Mouse (Mus musculus) liver, embryonic 14.5 days (tissue): ENCODE data around the gene Lsm2. TPM values are rescaled to one million over a fixed set of nuclear protein-coding genes. Genes with fewer than 3 reads are reported as not detected.
"Not testable (repeated sequence)": the region's sequence is repeated elsewhere in the genome, so short reads cannot be mapped to it uniquely, and the experiment has no call there.

Experiments
- ATAC-seq: fragments of 200-750 bp; cut with Nextera tagmentation; 2 replicates; pipeline ENCODE4 v1.8.0; 2017; ENCODE audit warnings: moderate number of reproducible peaks, mild to moderate bottlenecking, moderate library complexity; ENCODE audit not compliant: insufficient read depth
- DNase-seq, 3 experiments: peaks; one replicate each; pipeline ENCODE4 v3.0.0-alpha.2; 2012 to 2013; ENCODE audit warnings: low read depth in 3 of 3, low spot score in 3 of 3
- H3K27ac ChIP-seq: fragments of 300-500 bp; sonication (generic); 2 replicates; pipeline ENCODE4 v1.5.1; 2014; ENCODE audit warnings: moderate library complexity, mild to moderate bottlenecking, control low read depth, inconsistent platforms
- H3K27me3 ChIP-seq: fragments of 300-500 bp; sonication (generic); 2 replicates; pipeline ENCODE4 v1.6.1; 2014; ENCODE audit warnings: mild to moderate bottlenecking, low read length, moderate library complexity; ENCODE audit not compliant: control insufficient read depth, insufficient read depth
- H3K36me3 ChIP-seq: fragments of 300-500 bp; sonication (generic); replicated peaks from 2 replicates; pipeline ENCODE4 v1.6.1; 2014; ENCODE audit warnings: low read depth; ENCODE audit not compliant: control insufficient read depth, insufficient read depth
- H3K4me1 ChIP-seq, 2 experiments: fragments of 200-500 bp in 1 of 2; fragments of 300-500 bp in 1 of 2; sonication (generic) in 1 of 2; replicated peaks; 2 replicates each; pipeline ENCODE4 v1.6.1; 2012 to 2014; ENCODE audit warnings: antibody characterized with exemption in 1 of 2, inconsistent platforms in 1 of 2, low read length in 1 of 2; ENCODE audit not compliant: control insufficient read depth in 2 of 2, insufficient read depth in 2 of 2
- H3K4me2 ChIP-seq: fragments of 300-500 bp; sonication (generic); 2 replicates; pipeline ENCODE4 v1.6.1; 2014; ENCODE audit warnings: low read depth, mild to moderate bottlenecking, control low read depth, moderate library complexity
- H3K4me3 ChIP-seq, 2 experiments: fragments of 200-500 bp in 1 of 2; fragments of 300-500 bp in 1 of 2; sonication (generic) in 1 of 2; 2 replicates each; pipeline ENCODE4 v1.5.1; 2012 to 2014; ENCODE audit warnings: low read depth in 2 of 2, low read length in 2 of 2, mild to moderate bottlenecking in 2 of 2, control low read depth in 1 of 2, inconsistent platforms in 1 of 2, moderate library complexity in 1 of 2; ENCODE audit not compliant: insufficient read depth in 1 of 2
- H3K9ac ChIP-seq: fragments of 300-500 bp; sonication (generic); replicated peaks from 2 replicates; pipeline ENCODE4 v1.6.1; 2014; ENCODE audit warnings: mild to moderate bottlenecking, control low read depth, moderate library complexity
- H3K9me3 ChIP-seq: fragments of 300-500 bp; sonication (generic); 2 replicates; pipeline ENCODE4 v1.6.1; 2016; ENCODE audit warnings: low read length, mixed read lengths; ENCODE audit not compliant: control insufficient read depth
- CTCF ChIP-seq: IDR thresholded peaks from 2 replicates; pipeline ENCODE4 v1.5.1; 2016; ENCODE audit warnings: antibody characterized with exemption, low read depth, control low read depth
- EP300 ChIP-seq: IDR thresholded peaks from 2 replicates; pipeline ENCODE4 v1.6.1; 2016; ENCODE audit warnings: antibody characterized with exemption, low read depth
- WGBS: fragments of 180-500 bp; shearing (Covaris S2); extraction: QIAGEN DNeasy Blood & Tissue Kit; methylation state at CpG from one replicate; pipeline ENCODE4 v1.1.7; 2014; ENCODE audit not compliant: insufficient replicate concordance; 5-methylcytosine and 5-hydroxymethylcytosine counted together
- polyA plus RNA-seq, 2 experiments: library from polyadenylated mRNA; depleted of rRNA in 1 of 2; stranded (reverse) in 1 of 2; unstranded in 1 of 2; fragments of >200 nt; fragmentation: Nextera tagmentation in 1 of 2; extraction: Ambion mirVana in 1 of 2; gene quantifications; 2 replicates each; pipeline versions ENCODE4 v1.2.1 to v1.2.3; 2012 to 2014

Lsm2 gene
- polyA plus RNA-seq, 2 experiments, result 121 to 122 TPM

DNA sequence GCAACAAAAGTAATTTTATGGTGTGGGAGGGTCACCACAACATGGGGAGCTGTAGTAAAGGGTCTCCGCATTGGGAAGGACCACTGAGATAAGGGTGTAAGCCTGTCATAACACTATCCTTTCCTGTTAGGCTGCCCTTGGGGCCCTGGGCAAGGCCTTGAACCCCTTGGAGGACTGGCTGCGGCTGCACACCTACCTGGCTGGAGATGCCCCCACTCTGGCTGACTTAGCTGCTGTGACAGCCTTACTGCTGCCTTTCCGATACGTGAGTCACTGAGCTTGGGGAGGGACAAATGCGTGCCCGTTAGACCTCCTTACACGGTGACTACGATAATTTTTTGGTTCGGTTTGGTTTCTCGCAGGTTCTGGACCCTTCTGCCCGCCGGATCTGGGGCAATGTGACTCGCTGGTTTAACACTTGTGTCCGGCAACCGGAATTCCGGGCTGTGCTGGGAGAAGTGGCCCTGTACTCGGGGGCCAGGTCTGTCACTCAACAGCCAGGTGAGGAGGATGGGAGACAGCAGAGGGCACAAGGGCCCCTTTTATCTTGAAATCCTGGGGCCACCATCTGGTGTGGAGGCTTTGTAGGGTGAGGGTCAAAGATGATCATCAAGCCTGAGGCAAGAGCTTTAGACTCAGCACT lies 22.5 kb downstream of the Lsm2 start:
- DNase-seq (no peak), ATAC-seq (no peak)
- no peak for TF ChIP-seq EP300
- no peak for TF ChIP-seq CTCF
- Histone ChIP-seq H3K9ac (no peak overlapping the region), H3K4me3 (no peak overlapping the region), H3K27ac (no peak overlapping the region), H3K27me3 (no peaks in the 10 kb centered on the region), H3K9me3 (no peaks in the 10 kb centered on the region), H3K4me1 (peaks cover 15 to 23% of the 10 kb centered on the region in 2 experiments), H3K36me3 (peaks cover 45% of the 10 kb centered on the region), H3K4me2 (peak overlapping the region; percentile 88)
- 85% methylated on average over 17 of the region's 17 CpGs for WGBS

GRCm38 (mm10) chr17:35005158-35005557 lies 23.5 kb downstream of the Lsm2 start:
- H3K9me3 ChIP-seq, result no peaks in the 10 kb centered on the region
- peaks cover 14 to 21% of the 10 kb centered on the region in 2 experiments for H3K4me1 ChIP-seq
- no peak overlapping the region for H3K4me2 ChIP-seq
- WGBS, result 84% methylated on average over 10 of the region's 10 CpGs
- no peaks in the 10 kb centered on the region for H3K27me3 ChIP-seq
- no peak for DNase-seq
- no peak for TF ChIP-seq EP300
- no peak for TF ChIP-seq CTCF
- no peak overlapping the region for H3K27ac ChIP-seq
- H3K4me3 ChIP-seq, result no peak overlapping the region
- peaks cover 53% of the 10 kb centered on the region for H3K36me3 ChIP-seq
- H3K9ac ChIP-seq, result no peak overlapping the region
- ATAC-seq, result no peak

DNA sequence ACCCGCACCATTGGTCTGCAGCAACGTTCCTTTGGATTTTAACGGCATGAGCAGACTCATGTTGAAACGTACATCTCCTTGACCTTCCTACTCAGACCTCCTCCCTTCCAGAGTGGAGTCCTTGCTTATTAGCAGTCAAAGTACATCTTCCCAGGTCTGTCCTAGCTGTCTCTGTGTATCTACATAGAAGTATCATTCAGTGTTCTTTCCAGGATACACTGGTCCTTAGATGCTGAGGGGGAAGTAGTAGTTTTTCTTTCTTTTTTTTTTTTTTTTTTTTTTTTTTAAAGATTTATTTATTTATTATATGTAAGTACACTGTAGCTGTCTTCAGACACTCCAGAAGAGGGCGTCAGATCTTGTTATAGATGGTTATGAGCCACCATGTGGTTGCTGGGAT lies 24.2 kb downstream of the Lsm2 start:
- Histone ChIP-seq H3K36me3 (peaks cover 61% of the 10 kb centered on the region), H3K4me1 (peaks cover 14 to 21% of the 10 kb centered on the region in 2 experiments)
- not testable (repeated sequence) for DNase-seq, H3K27me3 ChIP-seq, H3K27ac ChIP-seq, H3K4me3 ChIP-seq, ATAC-seq, H3K9ac ChIP-seq, H3K4me2 ChIP-seq, H3K9me3 ChIP-seq
- WGBS, result 92% methylated on average over 4 of the region's 5 CpGs

GRCm38 (mm10) chr17:35007387-35007991 lies 25.8 kb downstream of the Lsm2 start:
- H3K9ac ChIP-seq, result no peak overlapping the region
- H3K27ac ChIP-seq, result no peak overlapping the region
- no peaks in the 10 kb centered on the region for H3K27me3 ChIP-seq
- peaks cover 14 to 17% of the 10 kb centered on the region in 2 experiments for H3K4me1 ChIP-seq
- WGBS, result 83% methylated on average over 7 of the region's 7 CpGs
- ATAC-seq (no peak), DNase-seq (no peak)
- TF ChIP-seq CTCF (peak; percentile 14; the same call in 1 of the 2 replicates), EP300 (no peak)
- no peaks in the 10 kb centered on the region for H3K9me3 ChIP-seq
- no peak overlapping the region for H3K4me2 ChIP-seq
- H3K36me3 ChIP-seq, result peaks cover 76% of the 10 kb centered on the region
- no peak overlapping the region for H3K4me3 ChIP-seq

GRCm38 (mm10) chr17:35009586-35009985 lies 27.9 kb downstream of the Lsm2 start:
- Histone ChIP-seq H3K27me3 (no peaks in the 10 kb centered on the region), H3K4me1 (no peaks in the 10 kb centered on the region), H3K9ac (no peak overlapping the region), H3K9me3 (no peaks in the 10 kb centered on the region), H3K4me3 (no peak overlapping the region), H3K36me3 (peaks cover 89% of the 10 kb centered on the region), H3K27ac (no peak overlapping the region), H3K4me2 (no peak overlapping the region)
- 82% methylated on average over 7 of the region's 7 CpGs for WGBS
- TF ChIP-seq EP300, result no peak
- TF ChIP-seq CTCF, result no peak
- ATAC-seq (no peak), DNase-seq (no peak)
